Mouse (Mus musculus) bone marrow macrophage, adult 2 months (primary cell): Measurements from ENCODE around the gene Gria1.

Experiments
- CTCF ChIP-seq: IDR thresholded peaks from 2 replicates; pipeline ENCODE4 v1.5.1; 2012; ENCODE audit warnings: low read depth, mild to moderate bottlenecking, low read length, moderate library complexity
- POLR2A ChIP-seq: IDR thresholded peaks from 2 replicates; pipeline ENCODE4 v1.6.1; 2012; ENCODE audit warnings: mild to moderate bottlenecking, low read depth, low read length, borderline replicate concordance

DNA sequence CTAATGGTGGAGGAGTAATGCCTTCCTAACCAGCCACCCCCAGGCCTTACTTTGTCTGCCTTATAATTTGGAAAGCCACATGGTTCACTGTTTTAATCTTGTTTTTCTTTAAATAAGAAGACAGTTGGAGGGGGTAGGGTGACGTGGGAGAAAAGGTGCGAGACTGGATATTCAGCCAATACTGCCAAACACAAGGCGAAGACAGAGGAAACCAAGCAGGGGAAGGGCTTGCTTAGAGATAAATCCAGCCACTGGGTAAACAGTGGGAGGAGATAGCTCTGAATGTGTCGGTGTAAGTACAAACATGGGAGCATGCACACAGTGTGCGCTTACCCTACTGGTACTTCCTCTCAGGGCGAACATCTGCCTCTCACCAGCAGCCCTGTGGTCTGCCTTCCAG, 233.4 kb downstream of the Gria1 start:
- TF ChIP-seq POLR2A: no peak
- TF ChIP-seq CTCF: no peak
